Mouse (Mus musculus) lung, postnatal 0 days (tissue): ENCODE results near the gene Tsc22d1.

Experiments used
- CTCF ChIP-seq: IDR thresholded peaks from 2 replicates; pipeline ENCODE4 v1.5.1; 2016; ENCODE audit warnings: antibody characterized with exemption, mild to moderate bottlenecking
- EP300 ChIP-seq: IDR thresholded peaks from 2 replicates; pipeline ENCODE4 v1.6.1; 2016; ENCODE audit warnings: antibody characterized with exemption, mild to moderate bottlenecking, control low read depth

- TF ChIP-seq CTCF, result no peak
- no peak for TF ChIP-seq EP300
Measured at GRCm38 (mm10) chr14:76471301-76471700, 56.5 kb downstream of the Tsc22d1 start.
